Mouse (Mus musculus) retina, postnatal 1 day (tissue): ENCODE data around the gene Tmem235.

ENCODE experiments used
- DNase-seq: peaks from one replicate; pipeline ENCODE4 v3.0.0-alpha.2; 2012

Gene Tmem235

DNA sequence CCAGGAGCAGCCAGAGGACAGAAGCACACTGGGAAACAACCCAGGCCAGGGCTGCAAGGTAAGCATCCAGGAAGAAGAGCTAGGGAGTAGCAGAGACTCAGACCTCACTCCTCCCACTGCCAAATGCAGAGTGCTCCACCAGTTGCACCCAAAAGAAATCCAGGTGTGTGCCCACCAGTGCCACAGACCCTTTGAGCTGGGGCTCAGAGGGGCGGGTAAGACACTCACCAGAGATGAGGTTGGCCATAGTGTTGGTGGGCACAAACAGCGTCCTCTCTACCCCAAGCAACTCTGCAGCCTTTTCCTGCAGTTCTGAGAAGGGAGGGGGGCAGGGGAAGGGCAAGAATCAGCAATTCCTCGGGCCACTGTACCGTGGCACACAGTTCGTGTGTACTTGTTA, 10.8 kb downstream of the Tmem235 start:
- DNase-seq = no peak

DNA sequence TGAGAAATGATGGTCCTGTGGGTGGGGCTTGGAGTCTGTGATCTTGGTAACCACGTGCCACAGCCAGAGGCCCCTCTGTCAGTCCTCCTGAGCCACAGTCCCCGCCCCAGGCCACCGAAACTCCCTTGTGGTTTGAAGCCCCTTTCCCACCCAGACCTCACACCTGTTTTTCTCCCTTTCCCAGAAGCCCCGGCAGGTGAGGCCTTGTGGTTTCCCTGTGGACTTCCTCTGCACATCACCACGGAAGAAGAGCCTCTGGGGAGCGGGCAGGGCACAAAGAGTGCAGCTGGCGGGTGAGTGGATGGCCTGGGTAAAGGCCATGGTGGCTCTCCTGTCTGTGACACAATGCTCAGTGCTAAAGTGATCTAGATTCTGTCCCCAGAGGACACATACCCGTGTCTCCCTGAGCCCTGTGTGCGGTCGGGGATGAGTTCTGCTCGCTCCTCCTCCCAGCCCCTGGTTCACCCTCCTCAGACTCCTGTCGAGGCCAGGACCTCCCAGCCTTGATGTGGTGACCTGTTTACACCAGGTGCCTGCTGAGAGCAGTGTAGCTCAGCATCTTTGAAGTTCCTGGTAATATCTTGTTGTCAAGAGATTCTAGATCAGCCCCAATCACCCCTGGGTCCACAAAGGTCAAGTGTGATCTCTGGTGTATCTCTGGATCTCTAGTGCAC, 11.5 kb downstream of the Tmem235 start:
- no peak for DNase-seq

- peak; percentile 91 for DNase-seq
These were observed 12.5 kb downstream of the Tmem235 start, which contains the start of gene Tha1 for GRCm38 (mm10) chr11:117872861-117873608. Gene Tha1, minus strand, starts transcription at chr11:117873481.

DNA sequence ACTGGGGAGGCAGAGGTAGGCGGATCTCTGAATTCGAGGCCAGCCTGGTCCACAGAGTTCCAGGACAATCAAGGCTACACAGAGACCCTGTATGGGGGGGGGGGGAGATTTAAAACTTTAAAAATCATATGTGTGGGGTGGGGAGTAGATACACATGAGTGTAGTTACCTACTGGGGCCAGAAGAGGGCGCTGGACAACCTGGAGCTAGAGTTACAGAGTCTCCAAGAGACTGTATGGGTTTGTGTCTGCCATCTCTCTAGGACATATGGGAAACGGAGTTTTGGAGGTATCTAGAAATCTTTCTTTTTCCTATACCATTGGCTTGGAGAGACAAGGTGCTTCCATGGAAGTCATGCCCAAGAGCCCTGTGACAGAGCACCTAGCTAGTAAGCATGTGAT, 13.9 kb downstream of the Tmem235 start:
- no peak for DNase-seq

- no peak for DNase-seq
These were observed 15.1 kb downstream of the Tmem235 start for GRCm38 (mm10) chr11:117875681-117876080.

- peak; percentile 78 for DNase-seq
These were observed 17.6 kb downstream of the Tmem235 start for GRCm38 (mm10) chr11:117877917-117878745.

DNA sequence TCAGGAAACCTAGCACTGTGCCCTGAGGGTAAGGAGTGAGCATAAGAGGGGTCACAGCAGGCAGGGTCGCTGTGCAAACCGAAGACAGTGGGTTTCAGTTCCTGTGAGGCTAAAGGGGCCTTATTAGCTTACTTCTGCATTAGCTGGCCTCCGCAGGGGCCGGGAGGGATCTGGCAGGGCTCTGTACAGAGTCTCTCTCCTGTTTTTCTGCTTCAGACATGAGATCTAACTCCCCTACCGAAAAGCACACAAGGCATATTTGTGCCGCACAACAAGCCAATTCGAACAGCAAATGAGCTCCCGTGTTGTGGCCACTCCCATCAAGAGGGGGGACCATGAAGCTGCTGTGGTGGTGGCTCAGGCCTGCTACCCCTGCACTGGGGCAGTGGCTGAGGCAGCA, 18.3 kb downstream of the Tmem235 start:
- peak; percentile 48 for DNase-seq

- DNase-seq = no peak
These were observed 19.1 kb downstream of the Tmem235 start for GRCm38 (mm10) chr11:117879676-117880075.

- no peak for DNase-seq
These were observed 19.9 kb downstream of the Tmem235 start for GRCm38 (mm10) chr11:117880336-117880976.

GRCm38 (mm10) chr11:117880977-117881358, 20.4 kb downstream of the Tmem235 start:
- no peak for DNase-seq

DNA sequence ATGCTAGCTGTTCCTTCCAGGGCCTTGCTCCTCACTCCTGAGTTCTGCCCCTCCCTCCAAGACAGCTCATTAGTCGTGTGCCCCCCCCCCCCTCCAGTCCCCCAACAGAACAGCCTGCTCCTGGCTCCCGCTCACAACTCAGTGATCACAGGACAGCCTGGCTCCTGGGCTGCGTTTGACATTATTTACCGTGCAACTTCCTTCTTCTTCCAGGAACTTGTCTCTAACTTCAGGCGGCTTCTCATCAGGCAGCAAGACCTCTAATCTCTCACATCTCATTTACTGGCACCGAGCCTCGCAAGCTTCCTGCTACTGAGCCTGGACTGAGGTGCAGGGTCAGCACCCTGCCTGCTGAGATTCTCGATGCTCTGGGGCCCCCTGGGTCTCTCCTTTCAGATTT, 21.2 kb downstream of the Tmem235 start:
- no peak for DNase-seq

DNA sequence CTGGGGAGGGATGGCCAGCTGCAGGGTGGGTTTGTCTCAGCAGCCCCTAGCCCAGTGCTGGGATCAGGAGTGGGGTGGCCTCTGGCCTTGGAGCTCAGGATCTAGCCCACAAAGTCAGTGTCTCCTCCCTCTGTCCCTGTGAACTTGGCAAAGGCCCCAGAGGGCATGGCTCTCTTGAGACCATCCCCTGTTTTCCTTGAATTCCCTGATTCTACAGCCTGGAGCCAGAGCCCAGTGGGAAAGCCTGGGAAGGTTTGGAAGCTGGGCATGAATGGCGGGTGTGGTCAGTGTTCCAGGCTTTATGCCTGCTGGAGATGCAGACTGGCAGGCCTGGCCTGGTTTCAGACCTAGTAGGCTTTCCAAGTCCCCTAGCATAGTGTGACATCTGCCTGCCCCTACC, 21.7 kb downstream of the Tmem235 start:
- DNase-seq = no peak

DNA sequence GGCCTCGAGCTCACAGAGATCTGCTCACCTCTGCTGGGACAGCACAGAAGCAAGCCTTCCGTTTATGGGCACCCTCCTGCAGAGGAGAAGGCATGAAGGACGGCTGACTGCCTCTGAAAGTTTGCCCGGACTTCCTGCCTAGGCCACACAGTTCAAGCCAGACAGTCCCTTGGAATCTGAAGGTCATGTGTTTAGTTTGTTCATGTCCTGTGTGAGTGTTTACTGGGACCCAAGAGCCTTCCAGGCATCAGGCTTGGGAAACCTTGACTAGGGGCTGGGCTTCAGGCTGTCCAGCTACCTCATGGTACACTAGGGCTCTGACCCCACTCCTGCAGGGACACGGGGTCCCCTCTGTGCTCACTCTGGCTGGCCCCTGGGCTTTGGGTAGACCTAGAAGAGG, 25.4 kb downstream of the Tmem235 start:
- DNase-seq = no peak

DNA sequence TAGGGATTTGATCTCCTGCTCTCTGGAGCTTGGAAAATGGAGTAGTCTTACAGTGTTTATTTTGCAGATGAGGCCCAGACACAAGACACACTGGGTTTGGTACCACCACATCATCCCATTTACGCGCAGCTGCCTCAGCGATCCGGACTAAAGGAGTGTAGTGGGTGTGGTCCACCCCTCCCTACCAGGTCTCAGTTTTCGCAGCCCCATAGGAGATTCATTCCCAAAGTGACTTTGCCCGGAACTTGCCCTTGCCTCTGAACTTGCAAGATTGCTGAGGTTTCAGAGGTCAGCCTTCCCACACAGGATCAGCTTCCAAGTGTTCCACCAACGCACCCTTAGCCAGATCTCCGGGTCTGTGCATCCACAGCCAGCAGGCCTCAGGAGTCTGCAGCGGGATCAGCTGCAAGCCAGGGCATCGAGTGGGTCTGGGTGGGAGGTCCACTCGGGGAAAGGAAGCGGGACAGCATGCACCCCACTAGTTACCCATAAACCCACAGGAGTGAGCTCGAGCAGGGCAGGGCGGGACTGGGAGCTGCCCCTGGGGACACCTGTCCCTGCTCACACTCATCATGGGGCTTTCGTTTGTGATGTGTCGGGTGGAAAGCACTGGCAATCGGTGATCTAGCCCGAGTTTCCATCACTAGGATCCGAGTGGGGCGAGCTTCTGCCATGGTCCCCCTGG, 27.8 kb downstream of the Tmem235 start:
- no peak for DNase-seq

DNA sequence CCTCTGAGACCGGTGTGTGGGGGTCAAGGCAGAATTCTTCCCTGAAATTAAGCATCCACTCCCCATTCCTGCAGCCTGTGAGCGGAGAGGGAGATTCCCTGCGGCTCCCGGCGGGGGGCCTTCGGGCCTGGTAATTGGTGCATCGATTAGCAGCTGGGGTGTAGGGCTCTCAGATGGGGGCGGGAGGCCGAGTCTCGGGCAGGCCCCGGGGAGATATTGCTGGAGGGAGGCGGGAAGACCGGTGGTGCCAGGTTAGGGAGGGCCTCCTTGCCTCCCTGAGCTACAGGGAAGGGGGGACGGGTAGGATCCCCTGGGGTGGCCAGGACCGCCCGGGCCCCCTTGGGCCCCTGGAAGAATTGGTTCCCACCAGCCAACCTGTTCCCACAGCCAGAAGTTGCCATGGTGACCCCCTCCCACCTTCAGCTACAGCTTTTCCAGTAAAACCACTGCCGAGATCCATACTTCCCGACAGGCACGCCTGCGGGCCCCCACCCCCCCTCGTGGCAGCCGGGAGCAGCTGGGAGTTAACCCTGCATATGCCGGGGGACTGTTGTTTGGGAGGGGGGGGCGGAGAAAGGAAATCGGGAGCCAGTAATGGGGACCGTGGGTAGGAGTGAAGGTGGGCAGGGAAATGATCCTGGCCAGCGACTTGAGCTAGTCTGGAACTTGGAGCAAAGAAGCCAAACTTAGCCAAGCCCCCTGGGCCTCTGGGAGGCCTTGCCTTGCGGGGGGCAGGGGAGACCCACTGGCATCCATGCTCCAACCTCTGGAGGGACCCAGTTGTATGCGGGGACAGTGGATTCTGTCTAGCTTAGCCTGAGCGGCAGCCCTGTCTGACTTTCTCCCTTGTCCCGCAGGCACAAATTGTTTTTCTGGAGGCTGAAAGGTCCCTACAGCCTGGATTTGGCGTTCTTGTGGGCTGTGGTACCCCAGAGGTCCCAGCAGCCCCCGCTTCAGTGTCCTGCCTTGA, 28.6 kb downstream of the Tmem235 start:
- DNase-seq = peak; percentile 73

DNA sequence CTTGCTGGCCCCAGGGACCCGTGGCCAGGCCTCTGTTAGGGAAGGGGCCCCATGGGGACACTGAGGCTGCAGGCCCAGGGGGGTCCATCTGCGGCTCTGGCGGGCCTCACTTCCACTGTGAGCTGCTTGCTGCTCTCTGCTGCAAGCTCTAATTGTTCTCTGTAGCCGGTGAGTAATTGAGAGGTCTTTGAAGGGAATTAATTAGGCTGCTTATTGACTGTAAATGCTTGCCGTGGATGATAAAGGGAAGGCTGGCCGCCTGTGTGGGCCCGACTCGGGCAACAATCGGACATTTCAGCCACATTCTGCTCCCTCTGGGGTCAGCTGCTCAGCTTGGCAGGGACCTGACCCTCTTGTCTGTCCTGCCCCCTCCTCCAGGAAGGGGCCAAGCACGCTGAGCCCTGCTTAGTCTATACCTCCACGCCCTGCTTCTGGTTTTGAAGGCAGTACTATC, 29.4 kb downstream of the Tmem235 start:
- DNase-seq = peak; percentile 86

GRCm38 (mm10) chr11:117890519-117891282, 30.1 kb downstream of the Tmem235 start:
- DNase-seq = peak; percentile 50

- no peak for DNase-seq
These were observed 31.1 kb downstream of the Tmem235 start for GRCm38 (mm10) chr11:117891581-117892175.

DNA sequence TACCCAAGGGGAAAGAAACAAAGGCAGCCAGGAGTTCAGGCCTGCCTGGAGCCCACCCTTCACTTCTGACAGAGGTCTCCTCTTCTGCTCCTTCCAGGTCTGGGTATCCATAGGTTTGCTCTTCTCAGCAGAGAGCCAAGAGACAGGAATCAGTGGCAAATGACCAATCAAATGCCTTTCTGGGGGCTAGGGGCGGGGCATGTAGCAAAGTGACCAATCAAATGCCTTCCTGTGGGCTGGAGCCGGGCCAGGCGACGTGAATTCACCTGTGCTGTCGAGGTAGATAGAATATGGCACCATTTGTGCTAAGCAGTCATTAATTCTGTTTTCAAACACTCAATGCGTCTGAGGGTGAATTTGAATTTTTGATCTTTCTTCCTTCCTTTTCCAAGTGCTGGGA, 31.6 kb downstream of the Tmem235 start:
- DNase-seq = no peak

DNA sequence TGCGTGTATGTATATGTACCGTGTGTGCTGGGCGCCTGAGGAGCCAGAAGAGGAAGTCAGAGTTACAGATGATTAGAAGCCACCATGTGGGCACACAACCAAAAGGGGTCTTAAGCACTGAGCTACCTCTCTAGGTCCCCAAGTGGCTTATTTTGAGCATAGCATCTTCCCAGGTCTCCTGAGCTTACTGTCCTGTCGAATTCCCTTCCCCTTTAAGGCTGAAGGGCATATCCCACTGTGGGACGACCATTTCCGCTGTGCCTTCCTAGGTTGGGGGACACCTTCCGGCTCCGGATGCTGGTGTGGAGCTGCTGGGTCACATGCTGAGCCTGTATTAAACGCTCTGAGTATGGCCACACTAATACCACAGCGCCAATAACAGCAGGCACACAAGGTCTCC, 34.1 kb downstream of the Tmem235 start:
- no peak for DNase-seq
